Mouse (Mus musculus) brain, embryonic 14.5 days (tissue): ENCODE data around the gene Teddm1a.

Source experiments
- CTCF ChIP-seq: fragments of 200-500 bp; IDR thresholded peaks from 2 replicates; pipeline ENCODE4 v1.5.1; 2012; ENCODE audit warnings: inconsistent platforms, mild to moderate bottlenecking, moderate library complexity, borderline replicate concordance; ENCODE audit not compliant: insufficient read depth, insufficient read length; ENCODE audit errors: extremely low read depth
- POLR2A ChIP-seq: fragments of 200-500 bp; IDR thresholded peaks from 2 replicates; pipeline ENCODE4 v1.6.1; 2012; ENCODE audit warnings: mild to moderate bottlenecking, inconsistent platforms, borderline replicate concordance; ENCODE audit not compliant: poor library complexity, insufficient read depth, insufficient read length, severe bottlenecking; ENCODE audit errors: extremely low read depth

DNA sequence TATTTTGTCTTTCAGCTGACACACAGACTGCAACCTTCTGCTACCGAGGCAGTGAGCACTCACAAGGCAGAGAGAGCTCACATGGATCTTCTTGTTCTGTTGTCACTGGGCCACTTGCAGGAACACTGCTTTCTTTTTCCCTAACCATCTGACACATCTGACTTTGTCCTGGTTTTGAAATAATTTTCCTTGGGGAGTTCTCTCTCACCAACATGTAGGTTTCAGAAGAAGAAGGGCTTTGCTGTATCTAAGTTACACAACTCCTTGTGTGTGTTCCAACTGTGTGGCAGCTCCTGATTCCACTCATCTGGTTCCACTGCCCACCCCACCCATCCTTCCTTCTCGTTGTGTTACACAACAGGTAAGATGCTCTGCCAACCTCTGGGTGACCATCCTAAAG lies 2.2 kb downstream of the Teddm1a start:
- no peak for TF ChIP-seq POLR2A
- TF ChIP-seq CTCF = no peak
